Mouse (Mus musculus) erythroblast, embryonic 14.5 days (primary cell): Measurements from ENCODE around the gene Hmgn2.

Experiments
- GATA1 ChIP-seq: IDR thresholded peaks from 2 replicates; pipeline ENCODE4 v1.6.1; 2012; ENCODE audit warnings: low read length, inconsistent platforms, mixed read lengths
- TAL1 ChIP-seq: IDR thresholded peaks from 3 replicates; pipeline ENCODE4 v1.6.1; 2012; ENCODE audit warnings: low read length, inconsistent platforms, mixed read lengths

DNA sequence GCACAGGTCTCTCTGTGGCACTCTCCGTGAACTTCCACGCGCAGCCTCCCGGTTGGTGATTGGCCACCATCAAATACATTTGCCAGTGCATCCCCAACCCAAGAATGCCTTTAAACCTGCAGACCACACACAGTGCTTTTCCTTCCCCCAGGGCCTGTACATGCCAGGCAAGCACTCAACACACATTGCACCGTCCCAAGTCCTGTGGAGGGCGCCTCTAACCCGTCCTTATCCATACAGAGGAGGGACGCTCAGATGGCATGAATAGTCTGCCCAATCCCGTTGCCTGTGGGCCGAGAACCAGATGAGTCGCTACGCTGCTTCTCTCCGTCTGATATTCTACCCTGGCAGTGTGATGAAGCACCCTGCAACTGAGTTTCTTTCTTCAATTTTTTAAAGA is 14.5 kb upstream of the Hmgn2 start:
- TF ChIP-seq GATA1 (no peak), TAL1 (no peak)
